Mouse (Mus musculus): ENCODE results near the gene Lyz2.

DNA sequence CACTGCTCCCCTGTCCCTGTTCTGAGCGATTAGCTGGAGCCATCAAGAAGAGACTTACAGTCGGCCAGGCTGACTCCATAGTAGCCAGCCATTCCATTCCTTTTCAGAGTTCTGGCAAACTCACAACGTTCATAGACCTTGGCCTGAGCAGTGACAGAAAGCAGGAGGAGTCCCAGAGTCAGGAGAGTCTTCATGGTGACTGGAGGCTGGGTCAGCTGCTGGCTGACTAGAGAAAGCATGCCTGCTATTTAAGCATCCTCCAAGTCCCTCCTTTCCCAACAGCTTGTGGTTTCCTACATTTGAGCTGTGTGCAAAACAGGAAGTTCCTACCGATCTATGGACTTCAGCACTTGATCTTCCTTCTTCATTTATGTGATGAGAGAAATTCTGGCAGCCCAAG lies at the start of gene Lyz2:
- TF ChIP-seq CTCF (IDR thresholded peaks at IDR 0.05) (no peak), EP300 (IDR thresholded peaks at IDR 0.05; ENCODE audit: insufficient read depth, low read depth, low read length) (no peak)
